Mouse (Mus musculus): ENCODE measurements around the gene Tanc1. TPM values are rescaled to one million over a fixed set of nuclear protein-coding genes. Genes with fewer than 3 reads are reported as not detected.
A peak's percentile ranks its signal among the peaks of the same experiment; 100 is the strongest.

Gene Tanc1
- polyA plus RNA-seq, 1 experiment: 7.2 TPM

GRCm38 (mm10) chr2:59783832-59784627 lies 172.2 kb downstream of the Tanc1 start:
- TF ChIP-seq CTCF (IDR thresholded peaks at IDR 0.05; ENCODE audit: borderline replicate concordance, extremely low read depth, insufficient read depth, insufficient read length): no peak
- no peak for TF ChIP-seq POLR2A (IDR thresholded peaks at IDR 0.05; ENCODE audit: borderline replicate concordance, extremely low read depth, insufficient read depth, insufficient read length, poor library complexity, severe bottlenecking)
- DNase-seq (ENCODE audit: low read depth): no peak

GRCm38 (mm10) chr2:59784628-59784883 lies 172.7 kb downstream of the Tanc1 start:
- DNase-seq (ENCODE audit: low read depth): no peak
- TF ChIP-seq POLR2A (IDR thresholded peaks at IDR 0.05; ENCODE audit: borderline replicate concordance, extremely low read depth, insufficient read depth, insufficient read length, poor library complexity, severe bottlenecking) (no peak), CTCF (IDR thresholded peaks at IDR 0.05; ENCODE audit: borderline replicate concordance, extremely low read depth, insufficient read depth, insufficient read length) (no peak)

- DNase-seq (ENCODE audit: low read depth): no peak
- TF ChIP-seq CTCF (IDR thresholded peaks at IDR 0.05; ENCODE audit: borderline replicate concordance, extremely low read depth, insufficient read depth, insufficient read length): no peak
- no peak for TF ChIP-seq POLR2A (IDR thresholded peaks at IDR 0.05; ENCODE audit: borderline replicate concordance, extremely low read depth, insufficient read depth, insufficient read length, poor library complexity, severe bottlenecking)
Observed at GRCm38 (mm10) chr2:59785597-59785996, 173.8 kb downstream of the Tanc1 start.

GRCm38 (mm10) chr2:59788704-59789500 lies 177.1 kb downstream of the Tanc1 start:
- DNase-seq (ENCODE audit: low read depth): peak; percentile 68
- TF ChIP-seq CTCF (IDR thresholded peaks at IDR 0.05; ENCODE audit: borderline replicate concordance, extremely low read depth, insufficient read depth, insufficient read length) (no peak), POLR2A (IDR thresholded peaks at IDR 0.05; ENCODE audit: borderline replicate concordance, extremely low read depth, insufficient read depth, insufficient read length, poor library complexity, severe bottlenecking) (no peak)

- DNase-seq (ENCODE audit: low read depth): peak; percentile 35
- no peak for TF ChIP-seq POLR2A (IDR thresholded peaks at IDR 0.05; ENCODE audit: borderline replicate concordance, extremely low read depth, insufficient read depth, insufficient read length, poor library complexity, severe bottlenecking)
- no peak for TF ChIP-seq CTCF (IDR thresholded peaks at IDR 0.05; ENCODE audit: borderline replicate concordance, extremely low read depth, insufficient read depth, insufficient read length)
Observed at GRCm38 (mm10) chr2:59791596-59791995, 179.8 kb downstream of the Tanc1 start.

- DNase-seq (ENCODE audit: low read depth): no peak
- no peak for TF ChIP-seq CTCF (IDR thresholded peaks at IDR 0.05; ENCODE audit: borderline replicate concordance, extremely low read depth, insufficient read depth, insufficient read length)
- no peak for TF ChIP-seq POLR2A (IDR thresholded peaks at IDR 0.05; ENCODE audit: borderline replicate concordance, extremely low read depth, insufficient read depth, insufficient read length, poor library complexity, severe bottlenecking)
Observed at GRCm38 (mm10) chr2:59793337-59793736, 181.5 kb downstream of the Tanc1 start.

GRCm38 (mm10) chr2:59794838-59795237 lies 183.0 kb downstream of the Tanc1 start:
- no peak for TF ChIP-seq CTCF (IDR thresholded peaks at IDR 0.05; ENCODE audit: borderline replicate concordance, extremely low read depth, insufficient read depth, insufficient read length)
- TF ChIP-seq POLR2A (IDR thresholded peaks at IDR 0.05; ENCODE audit: borderline replicate concordance, extremely low read depth, insufficient read depth, insufficient read length, poor library complexity, severe bottlenecking): no peak
- peak; percentile 81 for DNase-seq (ENCODE audit: low read depth)

GRCm38 (mm10) chr2:59798934-59799532 lies 187.2 kb downstream of the Tanc1 start:
- TF ChIP-seq POLR2A (IDR thresholded peaks at IDR 0.05; ENCODE audit: borderline replicate concordance, extremely low read depth, insufficient read depth, insufficient read length, poor library complexity, severe bottlenecking) (no peak), CTCF (IDR thresholded peaks at IDR 0.05; ENCODE audit: borderline replicate concordance, extremely low read depth, insufficient read depth, insufficient read length) (no peak)
- peak; percentile 26 for DNase-seq (ENCODE audit: low read depth)

GRCm38 (mm10) chr2:59799572-59799971 lies 187.7 kb downstream of the Tanc1 start:
- TF ChIP-seq CTCF (IDR thresholded peaks at IDR 0.05; ENCODE audit: borderline replicate concordance, extremely low read depth, insufficient read depth, insufficient read length): no peak
- TF ChIP-seq POLR2A (IDR thresholded peaks at IDR 0.05; ENCODE audit: borderline replicate concordance, extremely low read depth, insufficient read depth, insufficient read length, poor library complexity, severe bottlenecking): no peak
- no peak for DNase-seq (ENCODE audit: low read depth)

- DNase-seq (ENCODE audit: low read depth): no peak
Observed at GRCm38 (mm10) chr2:59800481-59801266, 188.8 kb downstream of the Tanc1 start.

More at GRCm38 (mm10) chr2:59800481-59801266, 188.8 kb downstream of the Tanc1 start:
- no peak for TF ChIP-seq POLR2A (IDR thresholded peaks at IDR 0.05; ENCODE audit: borderline replicate concordance, extremely low read depth, insufficient read depth, insufficient read length, poor library complexity, severe bottlenecking)
- TF ChIP-seq CTCF (IDR thresholded peaks at IDR 0.05; ENCODE audit: borderline replicate concordance, extremely low read depth, insufficient read depth, insufficient read length): no peak

Measured in brain, embryonic 14.5 days (tissue).